Mouse (Mus musculus) cerebellum, adult 2 months (tissue): ENCODE data around the gene Zfp993.
"Not testable (repeated sequence)": the region's sequence is repeated elsewhere in the genome, so short reads cannot be mapped to it uniquely, and the experiment has no call there.

Source experiments
- CTCF ChIP-seq: fragments of 200-500 bp; IDR thresholded peaks from 2 replicates; pipeline ENCODE4 v1.5.1; 2011; ENCODE audit warnings: low read depth, mild to moderate bottlenecking, control low read depth, low read length, moderate library complexity, borderline replicate concordance; ENCODE audit not compliant: insufficient read depth
- POLR2A ChIP-seq: fragments of 200-500 bp; IDR thresholded peaks from 2 replicates; pipeline ENCODE4 v1.6.1; 2011; ENCODE audit warnings: low read length, control low read depth, borderline replicate concordance; ENCODE audit not compliant: insufficient read depth

DNA sequence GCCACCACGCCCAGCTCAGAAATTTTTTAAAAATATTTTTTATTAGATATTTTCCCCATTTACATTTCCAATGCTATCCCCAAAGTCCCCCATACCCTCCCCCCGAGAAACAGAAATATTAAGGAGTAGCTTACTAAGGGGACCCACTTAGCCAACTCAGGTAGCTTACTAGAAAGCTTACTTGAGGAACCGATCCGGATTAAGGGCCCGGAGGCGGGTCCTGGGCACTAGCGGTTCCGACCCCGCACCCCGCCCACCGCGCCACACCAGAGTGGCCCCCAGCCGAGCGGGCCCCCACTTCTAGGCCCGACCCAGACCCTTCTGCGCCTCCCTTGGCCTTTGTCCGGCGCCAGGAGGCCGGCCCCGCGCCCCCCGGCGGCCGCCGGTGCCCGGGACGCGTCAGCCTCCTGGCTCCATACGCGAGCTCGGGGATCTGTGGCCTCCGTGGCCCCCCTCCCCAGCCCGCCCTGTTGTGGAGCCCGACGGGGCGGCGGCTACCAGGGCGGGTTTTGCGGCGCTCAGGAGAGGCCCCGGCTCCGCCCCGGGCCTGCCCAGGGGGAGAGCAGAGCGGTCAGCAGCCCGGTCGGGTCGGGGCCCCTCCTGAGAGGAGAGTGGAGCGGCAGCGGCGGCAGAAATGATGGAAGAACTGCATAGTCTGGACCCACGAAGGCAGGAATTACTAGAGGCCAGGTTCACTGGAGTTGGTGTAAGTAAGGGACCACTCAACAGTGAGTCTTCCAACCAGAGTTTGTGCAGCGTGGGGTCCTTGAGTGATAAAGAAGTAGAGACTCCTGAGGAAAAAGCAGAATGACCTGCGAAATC, 7.0 kb upstream of the Zfp993 start:
- TF ChIP-seq CTCF, POLR2A: not testable (repeated sequence)
